Mouse (Mus musculus) lung, embryonic 14.5 days (tissue): ENCODE results near the gene Trim44. TPM values are rescaled to one million over a fixed set of nuclear protein-coding genes. Genes with fewer than 3 reads are reported as not detected.

Source experiments
- ATAC-seq: fragments of 200-750 bp; cut with Nextera tagmentation; 2 replicates; pipeline ENCODE4 v1.8.0; 2017; ENCODE audit warnings: mild to moderate bottlenecking, moderate TSS enrichment, moderate library complexity; ENCODE audit not compliant: insufficient read depth
- DNase-seq: peaks from one replicate; pipeline ENCODE4 v3.0.0-alpha.2; 2015
- H3K27ac ChIP-seq: fragments of 300-500 bp; sonication (generic); 2 replicates; pipeline ENCODE4 v1.5.1; 2014; ENCODE audit warnings: low read depth, mild to moderate bottlenecking, moderate library complexity
- H3K27me3 ChIP-seq: fragments of 300-500 bp; sonication (generic); 2 replicates; pipeline ENCODE4 v1.6.1; 2014; ENCODE audit warnings: low read length, control low read depth; ENCODE audit not compliant: insufficient read depth
- H3K36me3 ChIP-seq: fragments of 300-500 bp; sonication (generic); 2 replicates; pipeline ENCODE4 v1.6.1; 2014; ENCODE audit warnings: control low read depth; ENCODE audit not compliant: insufficient read depth
- H3K4me1 ChIP-seq: fragments of 300-500 bp; sonication (generic); 2 replicates; pipeline ENCODE4 v1.6.1; 2014; ENCODE audit warnings: antibody characterized with exemption, control low read depth; ENCODE audit not compliant: insufficient read depth
- H3K4me2 ChIP-seq: fragments of 300-500 bp; sonication (generic); 2 replicates; pipeline ENCODE4 v1.6.1; 2014; ENCODE audit warnings: mild to moderate bottlenecking
- H3K4me3 ChIP-seq: fragments of 300-500 bp; sonication (generic); 2 replicates; pipeline ENCODE4 v1.5.1; 2014; ENCODE audit warnings: low read depth, low read length
- H3K9ac ChIP-seq: fragments of 300-500 bp; sonication (generic); 2 replicates; pipeline ENCODE4 v1.6.1; 2014
- H3K9me3 ChIP-seq: fragments of 300-500 bp; sonication (generic); 2 replicates; pipeline ENCODE4 v1.6.1; 2016; ENCODE audit warnings: low read depth, low read length, control low read depth
- CTCF ChIP-seq: IDR thresholded peaks from 2 replicates; pipeline ENCODE4 v1.5.1; 2016; ENCODE audit warnings: antibody characterized with exemption, low read depth
- WGBS: fragments of 180-500 bp; shearing (Covaris S2); extraction: QIAGEN DNeasy Blood & Tissue Kit; methylation state at CpG from one replicate; pipeline ENCODE4 v1.1.7; 2014; 5-methylcytosine and 5-hydroxymethylcytosine counted together
- polyA plus RNA-seq: library from polyadenylated mRNA; unstranded; fragments of >200 nt; fragmentation: Nextera tagmentation; extraction: Ambion mirVana; gene quantifications from 2 replicates; pipeline ENCODE4 v1.2.1, GENCODE M21; 2014

Gene Trim44
- polyA plus RNA-seq, 1 experiment from 2014 or later: 39.3 TPM

- 68% methylated on average over 3 of the region's 3 CpGs for WGBS
- H3K4me1 ChIP-seq: no peaks in the 10 kb centered on the region
- no peaks in the 10 kb centered on the region for H3K9me3 ChIP-seq
- no peak overlapping the region for H3K4me2 ChIP-seq
- no peak overlapping the region for H3K4me3 ChIP-seq
- H3K36me3 ChIP-seq: no peaks in the 10 kb centered on the region
- no peak overlapping the region for H3K9ac ChIP-seq
- H3K27me3 ChIP-seq: no peaks in the 10 kb centered on the region
- TF ChIP-seq CTCF: no peak
- no peak for ATAC-seq
- H3K27ac ChIP-seq: no peak overlapping the region
- no peak for DNase-seq
These were observed 120.3 kb downstream of the Trim44 start for GRCm38 (mm10) chr2:102287369-102287768.

- Histone ChIP-seq H3K4me1 (no peaks in the 10 kb centered on the region), H3K36me3 (no peaks in the 10 kb centered on the region), H3K4me3 (no peak overlapping the region), H3K9ac (no peak overlapping the region), H3K9me3 (no peaks in the 10 kb centered on the region), H3K4me2 (no peak overlapping the region), H3K27ac (no peak overlapping the region), H3K27me3 (no peaks in the 10 kb centered on the region)
- WGBS: 74% methylated on average over 7 of the region's 7 CpGs
- no peak for TF ChIP-seq CTCF
- ATAC-seq (no peak), DNase-seq (no peak)
These were observed 125.5 kb downstream of the Trim44 start for GRCm38 (mm10) chr2:102282081-102282480.

- no peak overlapping the region for H3K4me3 ChIP-seq
- no peaks in the 10 kb centered on the region for H3K27me3 ChIP-seq
- TF ChIP-seq CTCF: no peak
- H3K36me3 ChIP-seq: no peaks in the 10 kb centered on the region
- H3K9me3 ChIP-seq: no peaks in the 10 kb centered on the region
- ATAC-seq: no peak
- no peak overlapping the region for H3K27ac ChIP-seq
- 76% methylated on average over 7 of the region's 7 CpGs for WGBS
- no peak overlapping the region for H3K4me2 ChIP-seq
- no peak for DNase-seq
- no peaks in the 10 kb centered on the region for H3K4me1 ChIP-seq
- no peak overlapping the region for H3K9ac ChIP-seq
These were observed 127.8 kb downstream of the Trim44 start for GRCm38 (mm10) chr2:102279779-102280178.

- Histone ChIP-seq H3K4me3 (no peak overlapping the region), H3K9ac (no peak overlapping the region), H3K4me2 (no peak overlapping the region), H3K4me1 (no peaks in the 10 kb centered on the region), H3K9me3 (no peaks in the 10 kb centered on the region), H3K27me3 (no peaks in the 10 kb centered on the region), H3K36me3 (no peaks in the 10 kb centered on the region), H3K27ac (no peak overlapping the region)
- DNase-seq: peak; percentile 78
- ATAC-seq: no peak
- 14% methylated on average over 1 of the region's 1 CpGs for WGBS
- no peak for TF ChIP-seq CTCF
These were observed 129.7 kb downstream of the Trim44 start for GRCm38 (mm10) chr2:102277946-102278345.

- Histone ChIP-seq H3K4me2 (no peak overlapping the region), H3K9me3 (no peaks in the 10 kb centered on the region), H3K9ac (no peak overlapping the region), H3K27ac (no peak overlapping the region), H3K36me3 (no peaks in the 10 kb centered on the region), H3K4me1 (no peaks in the 10 kb centered on the region), H3K4me3 (no peak overlapping the region), H3K27me3 (no peaks in the 10 kb centered on the region)
- 50% methylated on average over 7 of the region's 7 CpGs for WGBS
- no peak for TF ChIP-seq CTCF
- peak; percentile 44; the same call in 1 of the 2 replicates for ATAC-seq
- DNase-seq: peak; percentile 77
These were observed 134.3 kb downstream of the Trim44 start for GRCm38 (mm10) chr2:102273280-102273679.

- ATAC-seq: no peak
- Histone ChIP-seq H3K36me3 (no peaks in the 10 kb centered on the region), H3K27ac (no peak overlapping the region), H3K4me2 (no peak overlapping the region), H3K9ac (no peak overlapping the region), H3K4me3 (no peak overlapping the region), H3K4me1 (no peaks in the 10 kb centered on the region), H3K9me3 (no peaks in the 10 kb centered on the region), H3K27me3 (no peaks in the 10 kb centered on the region)
- DNase-seq: no peak
- no peak for TF ChIP-seq CTCF
- WGBS: 61% methylated on average over 13 of the region's 13 CpGs
These were observed 139.9 kb downstream of the Trim44 start for GRCm38 (mm10) chr2:102267582-102268339.

- H3K9ac ChIP-seq: no peak overlapping the region
- WGBS: 82% methylated on average over 3 of the region's 3 CpGs
- no peak for DNase-seq
These were observed 140.7 kb downstream of the Trim44 start for GRCm38 (mm10) chr2:102266911-102267310.

More at GRCm38 (mm10) chr2:102266911-102267310, 140.7 kb downstream of the Trim44 start:
- no peak overlapping the region for H3K4me3 ChIP-seq
- H3K4me1 ChIP-seq: no peaks in the 10 kb centered on the region
- no peak for TF ChIP-seq CTCF
- no peaks in the 10 kb centered on the region for H3K27me3 ChIP-seq
- H3K27ac ChIP-seq: no peak overlapping the region
- no peak for ATAC-seq
- H3K36me3 ChIP-seq: no peaks in the 10 kb centered on the region
- H3K4me2 ChIP-seq: no peak overlapping the region
- H3K9me3 ChIP-seq: no peaks in the 10 kb centered on the region
